Mouse (Mus musculus): ENCODE measurements at regions not wholly inside any gene's neighbourhood (a gene's known extent, or its start where the extent isn't known, plus 50 kb on each side); places are given as distances from the start of the nearest gene placed in this dataset.

DNA sequence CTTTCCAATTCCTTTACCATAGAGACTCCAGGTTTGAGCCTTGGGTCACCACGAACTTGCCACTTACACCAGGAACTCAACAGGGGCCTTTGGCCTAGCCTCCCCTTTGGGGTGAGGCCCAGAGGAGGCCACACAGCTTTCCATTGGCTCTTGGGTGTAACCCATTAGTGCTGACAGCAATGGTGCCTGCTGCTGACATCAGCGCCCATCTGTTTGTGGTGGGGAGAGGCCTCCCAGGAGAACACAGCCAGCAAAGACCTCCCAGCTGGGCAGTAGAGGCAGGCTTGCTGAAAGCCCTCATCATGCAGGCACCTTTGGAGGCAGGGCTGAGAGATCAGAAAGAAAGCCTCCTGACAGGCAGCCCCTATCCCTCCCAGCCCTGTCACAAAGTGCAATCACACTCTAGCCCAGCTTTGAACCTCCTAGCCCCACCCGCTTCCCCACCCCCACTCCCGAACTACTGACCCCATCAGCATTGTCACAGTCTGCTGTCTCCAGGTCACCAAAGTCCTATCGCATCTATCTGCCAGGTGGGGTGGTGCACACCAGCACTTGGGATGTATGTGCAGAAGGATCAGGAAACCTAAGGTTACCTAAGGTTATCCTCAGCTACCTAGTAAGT lies 83.7 kb downstream of the Vegfa start:
- DNase-seq (ENCODE audit: low spot score) (no peak), ATAC-seq (ENCODE audit: insufficient read depth, low read depth) (no peak)
- Histone ChIP-seq H3K4me2 (ENCODE audit: low read depth, low read length) (no peak overlapping the region), H3K4me1 (ENCODE audit: control insufficient read depth, insufficient read depth) (peaks cover 3% of the 10 kb centered on the region; the same call in 1 of the 2 replicates), H3K27ac (ENCODE audit: low read depth) (no peak overlapping the region), H3K9ac (replicated peaks; ENCODE audit: low read depth, low read length) (no peak overlapping the region), H3K4me3 (ENCODE audit: low read depth, low read length) (no peak overlapping the region), H3K36me3 (replicated peaks; ENCODE audit: control insufficient read depth, insufficient read depth, low read length) (no peaks in the 10 kb centered on the region), H3K9me3 (replicated peaks; ENCODE audit: control insufficient read depth, low read length) (no peaks in the 10 kb centered on the region), H3K27me3 (ENCODE audit: control insufficient read depth, insufficient read depth, low read length) (no peaks in the 10 kb centered on the region)
- WGBS = 63% methylated on average over 5 of the region's 5 CpGs
- no peak for TF ChIP-seq EP300 (IDR thresholded peaks at IDR 0.05; ENCODE audit: low read depth)
- no peak for TF ChIP-seq CTCF (IDR thresholded peaks at IDR 0.05; ENCODE audit: low read depth)

DNA sequence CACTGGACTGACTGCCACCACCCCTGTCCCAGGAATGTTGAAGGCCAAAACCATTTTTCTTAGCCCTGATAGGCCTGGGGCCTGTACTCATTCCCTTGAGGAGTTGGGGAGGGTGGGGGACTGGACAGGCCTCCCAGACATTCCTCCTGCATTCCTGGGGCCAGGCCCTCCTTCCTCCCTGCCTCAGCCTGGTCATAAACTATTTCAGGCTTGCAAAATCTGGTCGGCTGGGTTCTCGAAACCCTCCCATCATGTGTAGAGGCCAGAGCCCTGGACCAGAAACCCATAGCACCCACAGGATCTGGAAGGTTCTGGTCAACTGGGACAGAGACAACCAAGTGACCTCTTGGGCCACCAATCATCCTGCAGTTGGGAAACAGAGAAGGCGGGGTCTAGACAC lies 87.2 kb downstream of the Vegfa start:
- Histone ChIP-seq H3K4me3 (ENCODE audit: low read depth, low read length) (no peak overlapping the region), H3K9ac (replicated peaks; ENCODE audit: low read depth, low read length) (no peak overlapping the region), H3K27ac (ENCODE audit: low read depth) (no peak overlapping the region), H3K4me2 (ENCODE audit: low read depth, low read length) (no peak overlapping the region), H3K9me3 (replicated peaks; ENCODE audit: control insufficient read depth, low read length) (no peaks in the 10 kb centered on the region), H3K36me3 (replicated peaks; ENCODE audit: control insufficient read depth, insufficient read depth, low read length) (no peaks in the 10 kb centered on the region), H3K4me1 (ENCODE audit: control insufficient read depth, insufficient read depth) (no peaks in the 10 kb centered on the region), H3K27me3 (ENCODE audit: control insufficient read depth, insufficient read depth, low read length) (no peaks in the 10 kb centered on the region)
- TF ChIP-seq EP300 (IDR thresholded peaks at IDR 0.05; ENCODE audit: low read depth) (no peak), CTCF (IDR thresholded peaks at IDR 0.05; ENCODE audit: low read depth) (no peak)
- no peak for DNase-seq (ENCODE audit: low spot score)
- no peak for ATAC-seq (ENCODE audit: insufficient read depth, low read depth)
- WGBS = 65% methylated on average over 3 of the region's 3 CpGs

DNA sequence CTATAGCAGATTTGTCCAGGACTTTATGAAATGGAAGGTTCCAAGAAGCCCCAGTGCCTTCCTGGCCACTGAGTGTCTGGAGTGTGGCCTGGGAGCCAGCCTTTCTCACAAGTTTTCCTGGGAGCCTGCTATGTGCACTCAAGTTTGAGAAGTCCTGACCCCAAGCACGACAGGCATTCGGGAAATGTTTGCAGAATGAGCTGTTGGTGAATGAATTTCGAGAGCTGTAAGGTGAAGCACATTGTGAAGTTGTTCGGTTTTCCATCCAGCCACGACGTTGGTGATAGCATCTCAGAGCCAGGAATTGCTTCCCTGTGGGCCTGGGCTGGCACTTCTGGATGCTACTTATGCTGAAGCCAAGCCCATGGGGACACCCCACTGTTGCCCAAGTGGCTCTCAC lies 88.9 kb downstream of the Vegfa start:
- TF ChIP-seq CTCF (IDR thresholded peaks at IDR 0.05; ENCODE audit: low read depth) = no peak
- TF ChIP-seq EP300 (IDR thresholded peaks at IDR 0.05; ENCODE audit: low read depth) = no peak
- no peak for ATAC-seq (ENCODE audit: insufficient read depth, low read depth)
- H3K27ac ChIP-seq (ENCODE audit: low read depth) = no peak overlapping the region
- H3K4me2 ChIP-seq (ENCODE audit: low read depth, low read length) = no peak overlapping the region
- 52% methylated on average over 6 of the region's 6 CpGs for WGBS
- no peaks in the 10 kb centered on the region for H3K27me3 ChIP-seq (ENCODE audit: control insufficient read depth, insufficient read depth, low read length)
- no peak overlapping the region for H3K4me3 ChIP-seq (ENCODE audit: low read depth, low read length)
- H3K9me3 ChIP-seq (replicated peaks; ENCODE audit: control insufficient read depth, low read length) = no peaks in the 10 kb centered on the region
- no peak for DNase-seq (ENCODE audit: low spot score)
- H3K9ac ChIP-seq (replicated peaks; ENCODE audit: low read depth, low read length) = no peak overlapping the region
- H3K4me1 ChIP-seq (ENCODE audit: control insufficient read depth, insufficient read depth) = no peaks in the 10 kb centered on the region
- H3K36me3 ChIP-seq (replicated peaks; ENCODE audit: control insufficient read depth, insufficient read depth, low read length) = no peaks in the 10 kb centered on the region

DNA sequence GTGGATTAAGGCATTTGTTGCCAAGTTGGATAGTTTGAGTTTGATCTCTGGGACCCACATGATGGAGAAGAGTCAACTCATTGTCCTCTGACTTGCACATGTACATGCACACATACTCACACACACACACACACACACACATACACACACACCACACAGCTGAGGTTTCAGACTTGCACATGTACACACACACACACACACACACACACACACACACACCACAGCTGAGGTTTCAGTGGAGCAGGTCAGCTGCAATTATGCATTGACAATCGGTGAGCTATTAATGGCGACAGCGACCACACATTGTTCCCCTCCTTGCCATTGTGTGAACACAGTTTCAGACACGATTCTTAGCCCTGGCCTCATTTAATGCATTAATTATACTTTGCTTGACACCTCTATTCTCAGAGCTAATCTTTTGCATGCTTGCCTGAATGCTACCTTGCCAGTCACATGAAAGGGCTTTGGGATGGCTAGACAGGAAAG lies 90.2 kb downstream of the Vegfa start:
- Histone ChIP-seq H3K4me3 (ENCODE audit: low read depth, low read length) (no peak overlapping the region), H3K27me3 (ENCODE audit: control insufficient read depth, insufficient read depth, low read length) (no peaks in the 10 kb centered on the region), H3K36me3 (replicated peaks; ENCODE audit: control insufficient read depth, insufficient read depth, low read length) (no peaks in the 10 kb centered on the region), H3K27ac (ENCODE audit: low read depth) (no peak overlapping the region), H3K9me3 (replicated peaks; ENCODE audit: control insufficient read depth, low read length) (no peaks in the 10 kb centered on the region), H3K4me2 (ENCODE audit: low read depth, low read length) (no peak overlapping the region), H3K9ac (replicated peaks; ENCODE audit: low read depth, low read length) (no peak overlapping the region), H3K4me1 (ENCODE audit: control insufficient read depth, insufficient read depth) (no peaks in the 10 kb centered on the region)
- ATAC-seq (ENCODE audit: insufficient read depth, low read depth) (no peak), DNase-seq (ENCODE audit: low spot score) (no peak)
- no peak for TF ChIP-seq EP300 (IDR thresholded peaks at IDR 0.05; ENCODE audit: low read depth)
- TF ChIP-seq CTCF (IDR thresholded peaks at IDR 0.05; ENCODE audit: low read depth) = no peak
- WGBS = 59% methylated on average over 4 of the region's 4 CpGs

DNA sequence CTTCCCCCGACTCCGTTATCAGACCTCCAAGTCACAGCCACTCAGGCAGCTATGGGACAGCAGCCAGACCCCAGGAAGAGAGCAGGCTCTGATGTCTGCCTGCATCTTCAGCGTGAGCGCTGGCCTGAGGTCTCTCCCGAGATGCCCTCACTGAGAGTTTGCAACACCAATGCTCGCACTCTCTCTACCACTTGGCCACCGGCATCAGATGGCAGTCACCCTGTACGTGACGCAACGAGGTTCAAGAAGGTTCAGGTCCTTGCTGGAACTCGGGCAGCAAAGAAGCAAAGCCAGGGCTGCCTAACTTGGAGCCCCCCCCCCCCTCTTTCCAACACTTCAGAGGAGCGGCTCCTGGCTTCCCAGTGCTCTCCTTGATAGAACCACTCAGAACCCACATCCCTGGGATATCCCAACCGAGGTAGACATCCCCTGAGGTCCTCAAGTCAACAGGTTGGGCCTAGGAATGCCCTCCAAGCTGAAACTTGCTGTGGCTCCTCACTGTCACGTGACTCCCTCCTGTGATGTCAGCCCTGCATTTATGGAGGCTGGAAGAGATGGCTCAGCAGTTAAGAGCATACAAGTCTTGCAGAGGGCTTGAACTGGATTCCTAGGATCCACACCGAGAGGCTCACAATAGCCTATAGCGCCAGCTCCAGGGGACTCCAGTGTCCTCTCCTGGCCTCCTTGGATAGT lies 91.9 kb downstream of the Vegfa start:
- no peak overlapping the region for H3K27ac ChIP-seq (ENCODE audit: low read depth)
- no peak for ATAC-seq (ENCODE audit: insufficient read depth, low read depth)
- no peak overlapping the region for H3K9ac ChIP-seq (replicated peaks; ENCODE audit: low read depth, low read length)
- TF ChIP-seq CTCF (IDR thresholded peaks at IDR 0.05; ENCODE audit: low read depth) (no peak), EP300 (IDR thresholded peaks at IDR 0.05; ENCODE audit: low read depth) (no peak)
- H3K36me3 ChIP-seq (replicated peaks; ENCODE audit: control insufficient read depth, insufficient read depth, low read length) = no peaks in the 10 kb centered on the region
- no peaks in the 10 kb centered on the region for H3K4me1 ChIP-seq (ENCODE audit: control insufficient read depth, insufficient read depth)
- no peaks in the 10 kb centered on the region for H3K27me3 ChIP-seq (ENCODE audit: control insufficient read depth, insufficient read depth, low read length)
- DNase-seq (ENCODE audit: low spot score) = no peak
- 55% methylated on average over 16 of the region's 16 CpGs for WGBS
- no peaks in the 10 kb centered on the region for H3K9me3 ChIP-seq (replicated peaks; ENCODE audit: control insufficient read depth, low read length)
- H3K4me3 ChIP-seq (ENCODE audit: low read depth, low read length) = no peak overlapping the region
- no peak overlapping the region for H3K4me2 ChIP-seq (ENCODE audit: low read depth, low read length)

All from heart, postnatal 0 days (tissue).